Mouse (Mus musculus) ES-E14 (cell line): ENCODE results near the gene Rcan2. TPM values are rescaled to one million over a fixed set of nuclear protein-coding genes. Genes with fewer than 3 reads are reported as not detected.

Source experiments
- DNase-seq: peaks from one replicate; pipeline ENCODE4 v3.0.0-alpha.2; 2013; ENCODE audit warnings: low read depth, low spot score
- H3K27ac ChIP-seq: 2 replicates; pipeline ENCODE4 v1.5.1; 2012; ENCODE audit warnings: low read depth, mild to moderate bottlenecking, low read length, moderate library complexity, mixed read lengths; ENCODE audit not compliant: poor library complexity, insufficient read depth, severe bottlenecking
- H3K36me3 ChIP-seq: 2 replicates; pipeline ENCODE4 v1.6.1; 2012; ENCODE audit warnings: mild to moderate bottlenecking, low read length, moderate library complexity, mixed read lengths; ENCODE audit not compliant: control insufficient read depth, poor library complexity, insufficient read depth, severe bottlenecking
- H3K4me1 ChIP-seq, 2 experiments: fragments of 150-350 bp in 1 of 2; sonication (generic) in 1 of 2; 2 replicates each; pipeline ENCODE4 v1.6.1; 2012; ENCODE audit warnings: low read length in 2 of 2, mild to moderate bottlenecking in 1 of 2, mixed read lengths in 1 of 2; ENCODE audit not compliant: control insufficient read depth in 2 of 2, insufficient read depth in 2 of 2, poor library complexity in 1 of 2
- H3K4me3 ChIP-seq, 2 experiments: fragments of 150-350 bp in 1 of 2; sonication (generic) in 1 of 2; 2 replicates each; pipeline ENCODE4 v1.5.1; 2012; ENCODE audit warnings: low read length in 2 of 2, low read depth in 1 of 2, mild to moderate bottlenecking in 1 of 2, mixed read lengths in 1 of 2; ENCODE audit not compliant: insufficient read depth in 1 of 2, poor library complexity in 1 of 2, severe bottlenecking in 1 of 2
- H3K9ac ChIP-seq: 2 replicates; pipeline ENCODE4 v1.6.1; 2012; ENCODE audit warnings: low read depth, mild to moderate bottlenecking, low read length, mixed read lengths; ENCODE audit not compliant: poor library complexity, insufficient read depth, severe bottlenecking
- H3K9me3 ChIP-seq: fragments of 150-350 bp; sonication (generic); 2 replicates; pipeline ENCODE4 v1.6.1; 2012; ENCODE audit warnings: low read depth, mild to moderate bottlenecking, low read length; ENCODE audit not compliant: control insufficient read depth, insufficient read depth
- CHD2 ChIP-seq: IDR thresholded peaks from 2 replicates; pipeline ENCODE4 v1.6.1; 2014; ENCODE audit warnings: mild to moderate bottlenecking, low read depth, low read length, inconsistent platforms
- HCFC1 ChIP-seq: IDR thresholded peaks from 2 replicates; pipeline ENCODE4 v1.6.1; 2012; ENCODE audit warnings: low read length, inconsistent platforms, borderline replicate concordance; ENCODE audit not compliant: insufficient read depth
- MAFK ChIP-seq: IDR thresholded peaks from 2 replicates; pipeline ENCODE4 v1.6.1; 2014; ENCODE audit warnings: mild to moderate bottlenecking, low read depth, low read length, inconsistent platforms; ENCODE audit not compliant: insufficient read depth
- ZC3H11A ChIP-seq: IDR thresholded peaks from 2 replicates; pipeline ENCODE4 v1.6.1; 2012; ENCODE audit warnings: low read depth, mild to moderate bottlenecking, inconsistent platforms, low read length, borderline replicate concordance
- ZNF384 ChIP-seq: IDR thresholded peaks from 2 replicates; pipeline ENCODE4 v1.6.1; 2012; ENCODE audit warnings: low read depth, low read length, inconsistent platforms
- in situ Hi-C, 2 experiments: fragments of 600-800 bp; cut with MboI; formaldehyde crosslinking; loops; one replicate each; pipeline ENCODE4 v1.15.1; 2025; ENCODE audit warnings: low sequenced_read_pairs in 2 of 2, inconsistent platforms in 1 of 2; ENCODE audit not compliant: unreplicated experiment in 2 of 2
- total RNA-seq: library from RNA; depleted of rRNA; stranded (reverse); fragments of 300-350 nt; gene quantifications from 2 replicates; pipeline ENCODE4 v1.2.3, GENCODE M21; 2012

The Rcan2 gene
- total RNA-seq, 1 experiment: 0.40 TPM

DNA sequence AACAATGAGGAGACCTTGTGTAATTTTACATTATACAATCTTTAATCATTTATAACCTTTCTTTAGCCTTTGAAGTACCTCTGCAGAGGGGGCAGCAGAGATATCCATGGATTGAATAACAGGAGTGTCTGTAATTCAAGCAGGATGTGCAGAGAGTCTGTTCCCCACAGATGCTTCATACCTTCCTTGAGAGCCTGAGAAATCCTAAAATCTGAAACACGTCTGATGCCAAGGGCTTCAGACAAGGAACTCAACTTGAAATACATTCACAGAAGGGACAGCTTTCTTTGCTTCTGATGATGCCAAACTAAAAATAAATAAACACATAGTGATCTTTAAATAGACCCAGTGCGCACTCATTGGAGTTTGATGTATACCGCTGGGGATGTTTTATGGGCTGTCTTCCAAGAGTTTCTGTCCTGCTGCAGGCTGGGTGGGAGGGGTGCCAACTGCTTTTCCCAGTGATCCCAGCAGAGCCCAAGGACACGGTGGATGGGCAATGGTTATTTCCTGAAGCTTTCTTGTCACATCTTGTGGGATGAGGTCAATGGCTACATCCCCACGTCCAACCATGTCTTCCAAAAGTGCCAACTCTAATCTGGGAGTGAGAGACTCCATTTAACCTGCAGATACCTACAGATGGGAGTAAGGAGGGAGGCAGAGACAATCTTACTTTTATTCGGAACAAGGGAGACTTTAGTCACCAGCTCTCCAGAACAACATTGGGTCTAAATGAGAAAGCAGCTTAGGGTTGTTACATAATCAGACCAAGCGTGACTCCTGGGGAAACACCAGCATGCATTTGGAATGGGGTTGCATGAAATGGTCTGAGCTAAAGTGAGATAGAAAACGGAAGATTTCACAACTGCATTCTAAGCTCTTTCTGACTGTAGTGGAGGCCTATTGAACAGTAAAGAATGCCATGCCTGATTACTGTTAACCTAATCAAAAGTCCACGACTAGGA is 102.9 kb downstream of the Rcan2 start:
- DNase-seq: no peak

GRCm38 (mm10) chr17:43904896-43905295 is 103.7 kb downstream of the Rcan2 start:
- TF ChIP-seq HCFC1 (no peak), ZNF384 (no peak), MAFK (no peak), CHD2 (no peak), ZC3H11A (no peak)
- Histone ChIP-seq H3K27ac (no peak overlapping the region), H3K9ac (no peak overlapping the region), H3K4me1 (no peaks in the 10 kb centered on the region), H3K36me3 (no peaks in the 10 kb centered on the region), H3K4me3 (no peak overlapping the region), H3K9me3 (no peaks in the 10 kb centered on the region)
- DNase-seq: no peak
- in situ Hi-C loops: no loop called here

More for the DNA sequence above, 102.9 kb downstream of the Rcan2 start:
- TF ChIP-seq ZC3H11A: no peak
- TF ChIP-seq CHD2: no peak
- TF ChIP-seq MAFK: no peak
- TF ChIP-seq HCFC1: no peak
- TF ChIP-seq ZNF384: no peak
- H3K9me3 ChIP-seq: no peaks in the 10 kb centered on the region
- no peaks in the 10 kb centered on the region for H3K4me1 ChIP-seq
- no peak overlapping the region for H3K27ac ChIP-seq
- no peak overlapping the region for H3K4me3 ChIP-seq
- in situ Hi-C loops: no loop called here
- H3K9ac ChIP-seq: no peak overlapping the region
- no peaks in the 10 kb centered on the region for H3K36me3 ChIP-seq

- Histone ChIP-seq H3K4me3 (no peak overlapping the region), H3K36me3 (no peaks in the 10 kb centered on the region), H3K9ac (no peak overlapping the region), H3K9me3 (no peaks in the 10 kb centered on the region), H3K27ac (no peak overlapping the region), H3K4me1 (no peaks in the 10 kb centered on the region)
- TF ChIP-seq ZNF384: no peak
- TF ChIP-seq ZC3H11A: no peak
- no peak for TF ChIP-seq HCFC1
- no peak for TF ChIP-seq MAFK
- TF ChIP-seq CHD2: no peak
- in situ Hi-C loops: no loop called here
- DNase-seq: no peak
Measured at GRCm38 (mm10) chr17:43906728-43907127, 105.6 kb downstream of the Rcan2 start.

GRCm38 (mm10) chr17:43916128-43916527 is 115.0 kb downstream of the Rcan2 start:
- H3K9me3 ChIP-seq: no peaks in the 10 kb centered on the region
- in situ Hi-C loops: no loop called here
- H3K9ac ChIP-seq: no peak overlapping the region
- DNase-seq: no peak
- TF ChIP-seq HCFC1 (no peak), CHD2 (no peak), ZNF384 (no peak), ZC3H11A (no peak), MAFK (no peak)
- no peaks in the 10 kb centered on the region for H3K4me1 ChIP-seq
- no peak overlapping the region for H3K27ac ChIP-seq
- no peak overlapping the region for H3K4me3 ChIP-seq
- H3K36me3 ChIP-seq: no peaks in the 10 kb centered on the region
